Mouse (Mus musculus) intestine, postnatal 0 days (tissue): ENCODE data around the gene Cntn5. TPM values are rescaled to one million over a fixed set of nuclear protein-coding genes. Genes with fewer than 3 reads are reported as not detected.

Experiments
- ATAC-seq: fragments of 200-750 bp; cut with Nextera tagmentation; 2 replicates; pipeline ENCODE4 v1.8.0; 2017; ENCODE audit warnings: mild to moderate bottlenecking, moderate TSS enrichment, moderate library complexity
- H3K27ac ChIP-seq: fragments of 300-500 bp; sonication (generic); 2 replicates; pipeline ENCODE4 v1.5.1; 2014; ENCODE audit warnings: mild to moderate bottlenecking, low read depth, low read length, moderate library complexity
- H3K27me3 ChIP-seq: fragments of 300-500 bp; sonication (generic); replicated peaks from 2 replicates; pipeline ENCODE4 v1.6.1; 2014; ENCODE audit warnings: low read length, mixed read lengths; ENCODE audit not compliant: control insufficient read depth, insufficient read depth
- H3K36me3 ChIP-seq: fragments of 300-500 bp; sonication (generic); 2 replicates; pipeline ENCODE4 v1.6.1; 2014; ENCODE audit warnings: mild to moderate bottlenecking, moderate library complexity; ENCODE audit not compliant: control insufficient read depth, insufficient read depth
- H3K4me1 ChIP-seq: fragments of 300-500 bp; sonication (generic); replicated peaks from 2 replicates; pipeline ENCODE4 v1.6.1; 2014; ENCODE audit warnings: antibody characterized with exemption, low read length, mixed read lengths; ENCODE audit not compliant: control insufficient read depth, insufficient read depth
- H3K4me2 ChIP-seq: fragments of 300-500 bp; sonication (generic); replicated peaks from 2 replicates; pipeline ENCODE4 v1.6.1; 2014; ENCODE audit warnings: low read depth, mild to moderate bottlenecking, moderate library complexity
- H3K4me3 ChIP-seq: fragments of 300-500 bp; sonication (generic); 2 replicates; pipeline ENCODE4 v1.5.1; 2014; ENCODE audit warnings: low read depth, low read length
- H3K9ac ChIP-seq: fragments of 300-500 bp; sonication (generic); 2 replicates; pipeline ENCODE4 v1.6.1; 2014; ENCODE audit warnings: mild to moderate bottlenecking, low read depth, low read length
- H3K9me3 ChIP-seq: fragments of 300-500 bp; sonication (generic); 2 replicates; pipeline ENCODE4 v1.6.1; 2016; ENCODE audit warnings: mixed run types; ENCODE audit not compliant: control insufficient read depth
- CTCF ChIP-seq: sonication (generic); IDR thresholded peaks from 2 replicates; pipeline ENCODE4 v1.5.1; 2016; ENCODE audit warnings: low read depth, mild to moderate bottlenecking, control low read depth, antibody characterized with exemption, moderate library complexity
- WGBS: fragments of 180-500 bp; shearing (Covaris S2); extraction: QIAGEN DNeasy Blood & Tissue Kit; methylation state at CpG from one replicate; pipeline ENCODE4 v1.1.7; 2014; 5-methylcytosine and 5-hydroxymethylcytosine counted together
- polyA plus RNA-seq: library from polyadenylated mRNA; unstranded; fragments of >200 nt; fragmentation: Nextera tagmentation; extraction: Ambion mirVana; gene quantifications from 2 replicates; pipeline ENCODE4 v1.2.1, GENCODE M21; 2015

Cntn5 gene
- polyA plus RNA-seq, 1 experiment from 2014 or later = 0.87 TPM

- 89% methylated on average over 3 of the region's 3 CpGs for WGBS
- H3K4me2 ChIP-seq = no peak overlapping the region
- ATAC-seq = no peak
- H3K27ac ChIP-seq = no peak overlapping the region
- no peaks in the 10 kb centered on the region for H3K27me3 ChIP-seq
- no peak overlapping the region for H3K9ac ChIP-seq
- H3K9me3 ChIP-seq = no peaks in the 10 kb centered on the region
- no peak overlapping the region for H3K4me3 ChIP-seq
- H3K36me3 ChIP-seq = no peaks in the 10 kb centered on the region
- no peaks in the 10 kb centered on the region for H3K4me1 ChIP-seq
- TF ChIP-seq CTCF = no peak
These were observed 48.2 kb downstream of the Cntn5 start for GRCm38 (mm10) chr9:10856204-10856892.

DNA sequence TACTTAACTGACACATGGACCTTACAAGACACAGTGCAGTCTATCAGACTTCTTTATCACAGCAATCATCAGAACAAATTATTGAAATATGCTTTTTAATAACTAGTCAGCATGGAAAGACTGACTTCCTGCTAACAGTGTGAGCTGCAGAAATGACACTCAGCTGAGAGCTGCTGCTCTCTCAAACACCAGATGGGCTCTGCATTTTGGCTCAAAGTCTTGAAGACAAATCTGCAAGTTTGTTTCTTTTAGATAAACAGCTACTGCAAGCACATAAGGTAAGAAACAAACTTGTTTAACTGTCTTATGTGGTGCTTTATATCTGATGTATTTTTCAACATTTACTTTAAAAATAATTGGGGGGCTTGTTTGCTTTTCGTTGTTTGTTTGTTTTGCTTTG lies 87.9 kb downstream of the Cntn5 start:
- no peak overlapping the region for H3K27ac ChIP-seq
- no peaks in the 10 kb centered on the region for H3K27me3 ChIP-seq
- no peaks in the 10 kb centered on the region for H3K36me3 ChIP-seq
- H3K4me2 ChIP-seq = no peak overlapping the region
- no peak overlapping the region for H3K4me3 ChIP-seq
- no peaks in the 10 kb centered on the region for H3K4me1 ChIP-seq
- no peaks in the 10 kb centered on the region for H3K9me3 ChIP-seq
- ATAC-seq = no peak
- no peak overlapping the region for H3K9ac ChIP-seq
- no peak for TF ChIP-seq CTCF
- WGBS = 64% methylated on average over 1 of the region's 1 CpGs

- TF ChIP-seq CTCF = no peak
- 97% methylated on average over 1 of the region's 1 CpGs for WGBS
- Histone ChIP-seq H3K9ac (no peak overlapping the region), H3K27ac (no peak overlapping the region), H3K4me2 (no peak overlapping the region), H3K36me3 (no peaks in the 10 kb centered on the region), H3K9me3 (no peaks in the 10 kb centered on the region), H3K27me3 (no peaks in the 10 kb centered on the region), H3K4me1 (no peaks in the 10 kb centered on the region), H3K4me3 (no peak overlapping the region)
- no peak for ATAC-seq
These were observed 107.4 kb downstream of the Cntn5 start for GRCm38 (mm10) chr9:10797158-10797557.

DNA sequence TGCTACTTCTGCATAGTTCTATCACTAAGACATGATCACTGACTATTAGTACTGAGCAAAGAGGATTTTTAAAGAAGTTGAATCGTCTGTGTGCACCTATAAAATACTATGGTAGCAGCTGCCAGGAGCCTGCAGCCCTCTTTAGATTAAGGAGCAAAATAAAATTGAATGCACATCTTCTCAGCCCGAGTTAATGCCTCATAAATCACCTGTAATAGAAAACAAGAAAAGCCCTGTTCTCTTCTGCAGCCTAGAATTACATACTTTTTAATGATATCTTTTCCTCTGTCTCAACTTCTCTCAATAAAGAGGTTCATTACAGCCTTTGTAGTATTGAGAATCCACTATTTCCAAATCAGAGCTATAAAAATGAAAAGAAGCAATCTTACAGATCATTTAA lies 109.5 kb downstream of the Cntn5 start:
- no peak for ATAC-seq

GRCm38 (mm10) chr9:10731878-10732277 lies 172.7 kb downstream of the Cntn5 start:
- 82% methylated on average over 2 of the region's 2 CpGs for WGBS
- no peak for ATAC-seq
- Histone ChIP-seq H3K27ac (no peak overlapping the region), H3K27me3 (no peaks in the 10 kb centered on the region), H3K9me3 (no peaks in the 10 kb centered on the region), H3K4me3 (no peak overlapping the region), H3K36me3 (no peaks in the 10 kb centered on the region), H3K4me1 (no peaks in the 10 kb centered on the region), H3K9ac (no peak overlapping the region), H3K4me2 (no peak overlapping the region)
- no peak for TF ChIP-seq CTCF

More for the DNA sequence above, 109.5 kb downstream of the Cntn5 start:
- Histone ChIP-seq H3K4me3 (no peak overlapping the region), H3K9ac (no peak overlapping the region), H3K4me1 (no peaks in the 10 kb centered on the region), H3K9me3 (no peaks in the 10 kb centered on the region), H3K27ac (no peak overlapping the region), H3K27me3 (no peaks in the 10 kb centered on the region), H3K4me2 (no peak overlapping the region), H3K36me3 (no peaks in the 10 kb centered on the region)
- 58% methylated on average over 2 of the region's 2 CpGs for WGBS
- no peak for TF ChIP-seq CTCF

DNA sequence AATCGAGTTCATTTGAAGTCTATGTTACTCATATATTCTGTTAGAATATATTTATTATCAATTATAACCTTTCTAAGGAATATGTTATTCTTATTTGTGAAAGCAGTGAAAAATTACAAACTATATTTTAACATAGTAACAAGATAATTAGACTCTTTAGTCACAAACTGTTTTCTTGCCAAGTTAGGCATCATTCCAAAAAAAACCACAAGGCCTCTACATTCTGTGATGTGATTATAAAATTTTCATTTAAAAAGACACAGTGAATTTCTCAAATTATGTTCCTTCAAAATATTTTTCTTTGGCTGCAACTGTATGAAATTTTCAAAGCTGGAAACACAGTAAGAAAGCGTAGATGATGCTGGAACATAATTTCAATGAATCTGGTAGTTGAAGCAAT lies 180.4 kb downstream of the Cntn5 start:
- H3K9ac ChIP-seq = no peak overlapping the region
- H3K4me3 ChIP-seq = no peak overlapping the region
- no peaks in the 10 kb centered on the region for H3K36me3 ChIP-seq
- no peak for TF ChIP-seq CTCF
- WGBS = 74% methylated on average over 2 of the region's 2 CpGs
- no peak for ATAC-seq
- H3K27me3 ChIP-seq = no peaks in the 10 kb centered on the region
- no peak overlapping the region for H3K27ac ChIP-seq
- H3K4me1 ChIP-seq = no peaks in the 10 kb centered on the region
- no peaks in the 10 kb centered on the region for H3K9me3 ChIP-seq
- H3K4me2 ChIP-seq = no peak overlapping the region
